Mouse (Mus musculus) right cerebral cortex, adult 2 months (tissue): ENCODE data around the gene Tirap.

Source experiments
- DNase-seq, 2 experiments: peaks; one replicate each; pipeline ENCODE4 v3.0.0; 2021 to 2022; ENCODE audit warnings: low spot score in 2 of 2

The Tirap gene

DNA sequence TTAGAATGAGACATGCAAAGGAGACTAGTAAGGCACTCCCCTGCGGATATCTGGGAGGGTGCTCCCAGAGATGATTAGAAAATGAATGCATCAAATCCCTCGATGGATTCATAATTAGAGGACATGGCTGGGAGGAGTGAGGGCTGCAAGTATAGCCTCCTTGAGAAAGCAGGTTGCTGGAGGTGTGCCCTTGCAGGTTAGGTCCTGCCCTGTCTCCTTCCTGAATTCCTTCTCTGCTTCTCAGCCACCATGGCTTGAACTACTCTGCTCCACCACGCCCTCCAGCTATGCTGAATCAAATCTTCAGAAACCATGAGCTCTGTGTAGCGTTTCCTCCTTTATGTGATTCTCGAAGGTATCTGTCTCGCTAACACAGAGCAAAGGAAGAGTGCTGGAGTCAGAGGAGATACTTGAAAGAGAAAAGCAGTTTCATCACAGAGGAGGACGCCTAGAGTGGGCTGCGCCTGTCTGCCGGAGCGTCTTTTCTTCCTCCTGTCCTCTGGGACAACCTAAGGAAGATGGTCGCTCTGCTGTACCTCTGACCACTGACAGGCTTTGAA, 7.0 kb downstream of the Tirap start:
- no peak for DNase-seq

DNA sequence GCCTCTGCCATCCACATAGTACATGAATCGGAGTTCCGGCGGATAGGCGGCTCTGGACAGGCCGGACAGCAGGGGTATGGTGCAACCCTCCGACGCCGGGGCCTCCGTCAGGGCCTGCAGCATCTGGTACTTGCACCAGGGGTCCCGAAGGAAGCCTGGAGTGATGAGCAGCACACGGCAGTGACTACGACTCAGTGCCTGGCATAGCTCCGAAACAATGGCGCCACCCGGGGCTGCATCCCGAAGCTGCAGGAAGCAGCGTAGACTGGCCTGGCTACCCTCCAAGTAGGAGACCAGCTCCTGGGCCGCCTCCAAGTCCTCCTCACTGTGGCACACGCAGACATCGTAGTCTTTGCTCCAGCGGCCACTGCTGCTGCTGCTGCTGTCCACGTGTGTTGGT, 11.4 kb downstream of the Tirap start:
- peak; percentile 42 to 49 for DNase-seq

- no peak for DNase-seq
Observed at GRCm38 (mm10) chr9:35187351-35187903, 12.7 kb downstream of the Tirap start.

GRCm38 (mm10) chr9:35186430-35186829, 13.7 kb downstream of the Tirap start:
- no peak for DNase-seq

DNA sequence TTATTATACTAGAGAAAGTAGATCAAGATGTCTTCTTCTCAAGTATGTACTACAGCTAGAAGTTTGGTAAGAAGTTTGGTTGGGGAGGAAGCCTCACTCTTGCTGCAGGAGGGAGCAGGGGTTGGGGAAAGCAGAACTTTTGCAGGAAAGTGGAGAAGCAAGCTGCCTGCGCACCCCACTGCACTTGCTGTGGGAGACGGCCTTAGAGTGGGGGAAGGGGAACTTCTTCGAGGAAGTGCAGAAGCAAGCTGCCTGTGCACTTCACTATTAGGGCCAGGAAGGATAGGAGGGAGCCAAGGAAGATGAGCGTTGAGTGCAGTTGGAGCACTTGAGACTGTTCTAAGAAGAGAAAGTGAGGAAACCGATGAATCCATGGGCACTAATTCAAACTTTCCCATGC, 16.7 kb downstream of the Tirap start:
- no peak for DNase-seq

DNA sequence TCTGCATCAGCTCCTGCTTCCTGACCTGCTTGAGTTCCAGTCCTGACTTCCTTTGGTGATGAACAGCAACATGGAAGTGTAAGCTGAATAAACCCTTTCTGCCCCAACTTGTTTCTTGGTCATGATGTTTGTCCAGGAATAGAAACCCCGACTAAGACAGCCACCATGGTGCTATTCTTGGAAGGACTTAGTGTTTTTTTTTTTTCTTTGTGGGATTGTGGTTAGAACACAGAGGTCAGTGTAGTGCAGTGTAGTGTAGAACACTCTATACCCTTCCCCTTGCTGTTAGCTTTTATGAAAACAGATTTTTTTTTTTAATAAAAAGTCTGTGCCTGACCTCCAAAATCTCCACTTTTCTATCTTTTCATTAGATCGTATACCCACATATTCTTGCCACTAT, 17.3 kb downstream of the Tirap start:
- DNase-seq: no peak

DNA sequence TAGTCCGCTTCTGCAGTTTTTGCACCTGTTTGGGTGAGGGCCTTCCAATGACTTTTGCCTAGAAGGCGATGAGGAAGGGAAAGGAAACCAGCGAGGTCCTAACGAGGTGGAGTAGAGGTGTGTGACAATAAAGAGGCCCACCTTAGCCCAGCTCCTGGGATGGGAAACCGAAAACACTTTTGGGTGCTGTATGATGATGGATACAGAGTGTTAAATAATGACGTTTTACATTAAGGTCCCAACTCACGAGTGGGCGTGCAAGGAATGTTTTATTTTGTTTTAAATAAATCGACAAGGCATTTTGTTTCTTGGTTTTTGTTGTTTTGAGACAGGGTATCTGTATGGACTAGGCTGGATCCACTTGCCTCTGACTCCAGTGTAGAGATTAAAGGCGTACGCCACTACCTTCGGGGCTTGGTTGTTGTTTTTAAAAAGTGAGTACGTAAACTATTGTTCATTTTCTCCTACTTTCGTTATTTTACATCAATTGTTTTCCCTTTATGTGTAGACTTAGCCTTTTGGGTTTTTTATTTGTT, 23.9 kb downstream of the Tirap start:
- DNase-seq: no peak

- peak; percentile 98 for DNase-seq
Observed at GRCm38 (mm10) chr9:35175251-35176123, 24.6 kb downstream of the Tirap start, which contains the start of gene Dcps. Gene Dcps (minus strand): TSS chr9:35176061.

GRCm38 (mm10) chr9:35173331-35173730, 26.8 kb downstream of the Tirap start:
- DNase-seq: no peak

- DNase-seq: no peak
Observed at GRCm38 (mm10) chr9:35170071-35170470, 30.0 kb downstream of the Tirap start.

DNA sequence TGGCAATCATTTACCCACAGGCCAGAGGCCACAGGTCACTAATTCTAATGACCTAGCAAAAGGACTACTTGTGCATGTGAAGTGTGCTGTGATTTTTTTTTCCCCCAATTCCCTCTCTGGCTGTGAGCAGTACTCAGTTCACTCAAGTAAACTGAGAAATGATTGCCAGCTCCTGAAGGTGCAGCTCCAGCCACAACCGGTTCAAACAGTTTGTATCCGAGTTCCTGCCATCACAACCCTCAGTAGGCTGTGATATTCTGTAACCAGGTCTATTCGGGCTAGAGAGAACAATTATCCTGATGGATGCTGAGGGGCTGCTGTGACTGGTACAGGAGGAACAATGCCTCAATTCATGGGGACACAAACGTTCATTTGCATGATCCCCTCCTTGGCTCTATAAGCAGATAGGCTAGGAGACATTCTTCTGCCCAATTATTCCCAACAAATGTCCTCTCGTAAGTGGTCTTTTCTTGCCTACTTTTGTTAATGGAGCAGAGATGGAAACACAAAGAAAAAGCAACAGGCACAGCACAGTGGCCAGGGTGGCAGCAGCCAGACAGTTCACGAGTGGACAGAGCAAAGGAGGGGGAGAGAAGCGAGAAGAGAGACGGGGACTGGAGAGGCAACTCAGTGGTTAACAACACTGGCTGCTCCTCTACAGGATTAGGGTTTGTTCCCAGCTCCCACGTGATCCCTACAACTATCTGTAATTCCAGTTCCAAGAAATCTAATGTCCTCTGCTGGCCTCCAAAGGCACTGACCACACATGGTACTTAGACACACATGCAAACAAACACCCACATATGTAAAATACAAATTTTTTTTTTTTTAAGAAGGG, 33.1 kb downstream of the Tirap start:
- DNase-seq: no peak

DNA sequence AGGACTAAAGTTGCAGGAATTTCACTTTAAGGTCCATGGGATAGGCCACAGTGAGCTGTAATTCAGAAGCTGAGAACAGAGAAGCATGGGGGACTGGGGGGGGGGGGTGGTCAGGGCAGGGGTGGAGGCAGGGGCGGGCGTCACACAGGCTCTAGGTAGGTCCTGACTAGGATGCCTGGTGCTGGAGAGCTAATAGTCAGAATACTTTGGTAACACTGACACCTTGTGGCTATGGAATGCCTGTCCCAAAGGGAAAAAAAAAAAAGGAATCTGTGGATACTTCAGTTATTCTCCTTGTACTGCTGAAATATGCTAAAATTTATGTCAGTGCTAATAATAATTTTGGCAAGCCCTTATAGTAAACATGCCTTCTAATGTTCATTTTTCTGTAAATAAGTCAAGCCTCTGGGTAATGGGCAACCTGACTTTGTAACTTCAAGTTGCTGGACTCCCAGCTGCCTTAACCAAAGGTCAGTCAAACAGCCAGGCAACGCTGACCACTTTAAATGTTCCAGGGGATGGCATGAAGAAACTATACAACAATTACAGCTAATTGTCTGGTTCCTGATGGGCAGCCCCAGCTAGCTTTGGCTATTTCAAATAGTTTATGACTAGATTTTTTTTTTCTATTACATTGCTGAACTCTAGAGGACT, 33.8 kb downstream of the Tirap start:
- no peak for DNase-seq

DNA sequence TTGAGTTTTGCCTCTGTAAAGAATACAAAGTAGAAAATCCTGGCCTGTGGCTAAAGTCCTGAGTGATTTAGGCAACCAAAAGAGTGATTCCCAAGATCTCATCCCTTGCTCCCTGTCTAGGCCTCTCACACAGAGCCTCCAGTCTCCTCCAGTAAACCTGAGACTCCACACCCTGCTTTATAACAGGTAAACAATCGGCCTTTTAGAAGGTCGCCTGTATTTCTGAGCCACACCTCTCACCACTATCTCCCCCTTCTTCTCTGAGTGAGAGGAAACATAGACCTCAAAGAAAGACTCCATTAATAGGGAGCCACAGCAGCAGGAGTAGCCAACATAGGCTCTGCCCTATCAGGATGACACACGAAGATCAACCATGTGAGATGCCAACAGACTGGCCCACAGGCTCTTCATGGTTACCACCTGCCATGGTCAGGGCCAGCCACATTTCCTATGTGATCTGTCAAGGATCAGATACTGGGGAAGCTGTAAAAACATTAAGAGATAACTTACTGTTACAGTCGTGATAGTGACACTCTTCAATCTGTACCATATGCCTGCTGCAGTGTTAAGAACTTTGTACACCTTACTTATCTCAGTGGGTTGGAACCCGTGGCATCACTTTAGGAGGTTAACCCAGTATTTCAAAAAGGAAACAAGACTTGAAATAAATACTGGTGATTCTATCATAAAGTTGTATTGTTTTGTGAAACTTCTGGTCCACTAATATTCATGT, 35.8 kb downstream of the Tirap start:
- DNase-seq: no peak

- DNase-seq: no peak
Observed at GRCm38 (mm10) chr9:35163011-35163690, 36.9 kb downstream of the Tirap start.

- no peak for DNase-seq
Observed at GRCm38 (mm10) chr9:35161721-35162120, 38.4 kb downstream of the Tirap start.

- no peak for DNase-seq
Observed at GRCm38 (mm10) chr9:35160662-35161061, 39.4 kb downstream of the Tirap start.

DNA sequence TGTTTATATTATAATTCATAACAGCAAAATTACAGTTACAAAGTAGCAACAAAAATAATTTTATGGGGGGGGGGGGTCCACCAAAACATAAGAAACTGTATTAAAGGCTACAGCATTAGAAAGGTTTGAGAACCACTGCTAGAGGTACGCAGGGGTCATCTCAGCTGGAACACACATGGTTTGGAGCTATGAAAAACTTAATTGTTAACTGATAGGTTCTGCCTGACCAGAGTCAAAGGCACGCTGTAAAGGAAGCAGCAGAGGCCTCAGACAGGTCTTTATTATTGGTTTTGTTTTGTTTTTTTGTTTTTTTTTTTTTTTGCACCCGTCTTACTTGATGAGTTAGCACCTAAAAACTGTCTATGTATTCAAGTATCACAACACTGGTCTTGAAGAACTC, 41.6 kb downstream of the Tirap start:
- no peak for DNase-seq

- DNase-seq: no peak
Observed at GRCm38 (mm10) chr9:35156862-35157261, 43.2 kb downstream of the Tirap start.

GRCm38 (mm10) chr9:35156002-35156710, 43.9 kb downstream of the Tirap start:
- peak in 1 of 2 experiments; percentile 33 for DNase-seq
